Mouse (Mus musculus) olfactory bulb, adult 2 months (tissue): Measurements from ENCODE around the gene Rragc. TPM values are rescaled to one million over a fixed set of nuclear protein-coding genes. Genes with fewer than 3 reads are reported as not detected.

Source experiments
- H3K27ac ChIP-seq: fragments of 200-500 bp; 2 replicates; pipeline ENCODE4 v1.5.1; 2012; ENCODE audit warnings: low read depth, low read length; ENCODE audit not compliant: insufficient read depth
- H3K4me1 ChIP-seq: fragments of 200-500 bp; 2 replicates; pipeline ENCODE4 v1.6.1; 2012; ENCODE audit warnings: low read length; ENCODE audit not compliant: control insufficient read depth, insufficient read depth
- H3K4me3 ChIP-seq: fragments of 200-500 bp; 2 replicates; pipeline ENCODE4 v1.5.1; 2012; ENCODE audit warnings: mild to moderate bottlenecking, low read depth, low read length, moderate library complexity; ENCODE audit not compliant: insufficient read depth
- CTCF ChIP-seq: fragments of 200-500 bp; IDR thresholded peaks from 2 replicates; pipeline ENCODE4 v1.5.1; 2012; ENCODE audit warnings: low read depth, mild to moderate bottlenecking, low read length, moderate library complexity; ENCODE audit not compliant: insufficient read depth
- POLR2A ChIP-seq: fragments of 200-500 bp; IDR thresholded peaks from 2 replicates; pipeline ENCODE4 v1.6.1; 2012; ENCODE audit warnings: mild to moderate bottlenecking, low read depth, low read length, moderate library complexity; ENCODE audit not compliant: insufficient read depth
- whole genome bisulfite sequencing: fragments of 180-500 bp; shearing (Covaris S2); methylation state at CpG from one replicate; pipeline ENCODE4 v1.1.7; 2018; 5-methylcytosine and 5-hydroxymethylcytosine counted together
- polyA plus RNA-seq: library from polyadenylated mRNA; stranded (reverse); fragments of >200 nt; gene quantifications from 2 replicates; pipeline ENCODE4 v1.2.4, GENCODE M21; 2012; ENCODE audit warnings: low replicate concordance; ENCODE audit not compliant: missing spikeins, insufficient read depth, insufficient read length

Gene Rragc
- polyA plus RNA-seq, 1 experiment: 118 TPM

GRCm38 (mm10) chr4:123962721-123963120, 45.5 kb downstream of the Rragc start:
- TF ChIP-seq POLR2A: no peak
- no peak for TF ChIP-seq CTCF
- 22% methylated on average over 9 of the region's 9 CpGs for WGBS

DNA sequence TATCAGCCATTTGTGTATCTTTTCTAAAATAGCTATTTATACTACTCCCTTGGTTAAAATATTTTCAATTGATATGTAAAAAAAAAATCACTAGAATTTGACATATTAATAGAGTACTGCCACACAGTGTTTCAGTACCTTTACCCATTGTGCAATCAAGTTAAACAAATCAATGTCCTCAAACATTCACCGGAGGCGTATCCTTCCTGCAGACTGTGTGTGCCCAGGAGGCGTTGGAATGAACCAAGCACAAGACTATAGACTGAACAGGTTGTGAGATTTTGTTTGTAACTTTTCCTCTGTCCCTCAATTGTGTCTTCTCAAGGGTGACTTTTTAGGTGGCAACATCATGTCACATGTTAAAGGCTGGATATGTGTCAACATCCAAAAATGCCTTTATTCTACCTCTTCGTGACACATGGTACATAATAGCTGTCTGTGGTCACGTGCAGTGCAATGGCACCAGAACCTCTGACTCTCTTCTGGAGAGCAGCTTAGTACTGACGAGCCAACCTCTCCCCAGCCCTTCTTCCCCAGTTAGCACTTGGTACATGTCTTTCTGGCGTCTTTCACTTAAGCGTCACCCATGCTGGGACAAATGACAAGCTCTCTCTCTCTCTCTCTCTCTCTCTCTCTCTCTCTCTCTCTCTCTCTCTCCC, 51.5 kb downstream of the Rragc start:
- H3K4me3 ChIP-seq: no peak overlapping the region
- 89% methylated on average over 8 of the region's 8 CpGs for WGBS
- 0 out of 2 replicates have a peak, but pooled peaks cover 5% of the 10 kb centered on the region for H3K4me1 ChIP-seq
- H3K27ac ChIP-seq: no peak overlapping the region
- TF ChIP-seq POLR2A (no peak), CTCF (no peak)

More at GRCm38 (mm10) chr4:123962721-123963120, 45.5 kb downstream of the Rragc start:
- Histone ChIP-seq H3K4me3 (no peak overlapping the region), H3K4me1 (peaks cover 2% of the 10 kb centered on the region; the same call in 1 of the 2 replicates), H3K27ac (no peak overlapping the region)

DNA sequence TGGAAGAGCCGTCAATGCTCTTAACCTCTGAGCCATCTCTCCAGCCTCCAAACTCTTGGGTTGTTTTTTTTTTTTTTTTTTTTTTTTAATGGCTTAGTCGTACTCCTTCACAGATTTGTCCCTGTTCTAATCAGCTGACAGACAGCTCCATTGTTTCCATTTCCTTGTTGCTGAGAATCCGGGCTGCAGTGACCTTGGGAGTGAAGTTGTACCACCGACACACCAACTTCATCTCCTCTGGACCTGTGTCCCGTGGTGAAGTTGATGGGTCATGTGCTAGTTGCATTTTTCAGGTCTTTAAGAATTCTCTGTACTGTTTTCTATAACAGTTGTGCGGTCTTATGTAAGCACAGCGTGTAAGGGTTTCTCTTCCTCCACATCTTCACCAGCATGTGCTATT, 52.2 kb downstream of the Rragc start:
- Histone ChIP-seq H3K4me1 (0 out of 2 replicates have a peak, but pooled peaks cover 5% of the 10 kb centered on the region), H3K4me3 (no peak overlapping the region), H3K27ac (no peak overlapping the region)
- 67% methylated on average over 7 of the region's 7 CpGs for WGBS
- no peak for TF ChIP-seq CTCF
- no peak for TF ChIP-seq POLR2A

GRCm38 (mm10) chr4:123971059-123971458, 53.8 kb downstream of the Rragc start:
- TF ChIP-seq CTCF (no peak), POLR2A (no peak)
- 0 out of 2 replicates have a peak, but pooled peaks cover 5% of the 10 kb centered on the region for H3K4me1 ChIP-seq
- WGBS: 80% methylated on average over 4 of the region's 4 CpGs
- no peak overlapping the region for H3K4me3 ChIP-seq
- no peak overlapping the region for H3K27ac ChIP-seq

GRCm38 (mm10) chr4:123972423-123973049, 55.3 kb downstream of the Rragc start:
- no peak for TF ChIP-seq CTCF
- Histone ChIP-seq H3K27ac (no peak overlapping the region), H3K4me1 (0 out of 2 replicates have a peak, but pooled peaks cover 5% of the 10 kb centered on the region), H3K4me3 (no peak overlapping the region)
- 30% methylated on average over 29 of the region's 29 CpGs for WGBS

- TF ChIP-seq CTCF: no peak
- TF ChIP-seq POLR2A: no peak
- Histone ChIP-seq H3K27ac (no peak overlapping the region), H3K4me1 (no peaks in the 10 kb centered on the region), H3K4me3 (no peak overlapping the region)
- WGBS: 80% methylated on average over 5 of the region's 5 CpGs
These were observed 64.9 kb downstream of the Rragc start for GRCm38 (mm10) chr4:123982105-123982504.

Other genes starting within 250 kb of the Rragc start
- 258 and 508 TPM in 2 replicates for gene Macf1, start 233.1 kb upstream of the Rragc start, polyA plus RNA-seq
- not detected in 2 replicates for gene Ndufs5, start 199.2 kb upstream of the Rragc start, polyA plus RNA-seq
- not detected in 2 replicates for gene Akirin1, start 167.1 kb upstream of the Rragc start, polyA plus RNA-seq
- not detected in 2 replicates for gene Rhbdl2, start 129.6 kb upstream of the Rragc start, polyA plus RNA-seq
- not detected in 2 replicates for gene 4933427I04Rik, start 57.8 kb upstream of the Rragc start, polyA plus RNA-seq
- not detected in 2 replicates for gene Mycbp, start 12.6 kb upstream of the Rragc start, polyA plus RNA-seq
- gene 4930535I16Rik, start 576 bp downstream of the Rragc start, polyA plus RNA-seq: not detected in 2 replicates